Mouse (Mus musculus) limb, embryonic 11.5 days (tissue): Measurements from ENCODE around the gene Cecr2. TPM values are rescaled to one million over a fixed set of nuclear protein-coding genes. Genes with fewer than 3 reads are reported as not detected.

ENCODE experiments used
- ATAC-seq: fragments of 200-750 bp; cut with Nextera tagmentation; 2 replicates; pipeline ENCODE4 v1.8.0; 2017; ENCODE audit warnings: low read depth; ENCODE audit not compliant: insufficient number of reproducible peaks, low FRiP score, low TSS enrichment
- DNase-seq: peaks from one replicate; pipeline ENCODE4 v3.0.0-alpha.2; 2015; ENCODE audit warnings: low spot score
- H3K27ac ChIP-seq: fragments of 300-500 bp; sonication (generic); replicated peaks from 2 replicates; pipeline ENCODE4 v1.5.1; 2014; ENCODE audit warnings: low read depth, mild to moderate bottlenecking, low read length
- H3K27me3 ChIP-seq: fragments of 300-500 bp; sonication (generic); 2 replicates; pipeline ENCODE4 v1.6.1; 2014; ENCODE audit warnings: mild to moderate bottlenecking, low read length, mixed read lengths; ENCODE audit not compliant: control insufficient read depth, insufficient read depth
- H3K36me3 ChIP-seq: fragments of 300-500 bp; sonication (generic); 2 replicates; pipeline ENCODE4 v1.6.1; 2014; ENCODE audit warnings: mild to moderate bottlenecking, low read length, moderate library complexity, mixed read lengths; ENCODE audit not compliant: control insufficient read depth, insufficient read depth
- H3K4me1 ChIP-seq: fragments of 300-500 bp; sonication (generic); 2 replicates; pipeline ENCODE4 v1.6.1; 2014; ENCODE audit warnings: low read length, mixed read lengths; ENCODE audit not compliant: control insufficient read depth, insufficient read depth
- H3K4me2 ChIP-seq: fragments of 300-500 bp; sonication (generic); 2 replicates; pipeline ENCODE4 v1.6.1; 2014; ENCODE audit warnings: low read depth, mild to moderate bottlenecking, moderate library complexity; ENCODE audit not compliant: severe bottlenecking
- H3K4me3 ChIP-seq: fragments of 300-500 bp; sonication (generic); 2 replicates; pipeline ENCODE4 v1.5.1; 2014; ENCODE audit warnings: low read depth, low read length
- H3K9ac ChIP-seq: fragments of 300-500 bp; sonication (generic); 2 replicates; pipeline ENCODE4 v1.6.1; 2014; ENCODE audit warnings: mild to moderate bottlenecking, low read length
- H3K9me3 ChIP-seq: fragments of 300-500 bp; sonication (generic); 2 replicates; pipeline ENCODE4 v1.6.1; 2016; ENCODE audit warnings: low read length; ENCODE audit not compliant: control insufficient read depth
- WGBS: fragments of 180-500 bp; shearing (Covaris S2); extraction: QIAGEN DNeasy Blood & Tissue Kit; methylation state at CpG from one replicate; pipeline ENCODE4 v1.1.7; 2014; 5-methylcytosine and 5-hydroxymethylcytosine counted together
- polyA plus RNA-seq: library from polyadenylated mRNA; unstranded; fragments of >200 nt; fragmentation: Nextera tagmentation; extraction: Ambion mirVana; gene quantifications from 2 replicates; pipeline ENCODE4 v1.2.1, GENCODE M21; 2014

Cecr2 gene
- polyA plus RNA-seq, 1 experiment from 2014 or later, result 13.0 TPM

DNA sequence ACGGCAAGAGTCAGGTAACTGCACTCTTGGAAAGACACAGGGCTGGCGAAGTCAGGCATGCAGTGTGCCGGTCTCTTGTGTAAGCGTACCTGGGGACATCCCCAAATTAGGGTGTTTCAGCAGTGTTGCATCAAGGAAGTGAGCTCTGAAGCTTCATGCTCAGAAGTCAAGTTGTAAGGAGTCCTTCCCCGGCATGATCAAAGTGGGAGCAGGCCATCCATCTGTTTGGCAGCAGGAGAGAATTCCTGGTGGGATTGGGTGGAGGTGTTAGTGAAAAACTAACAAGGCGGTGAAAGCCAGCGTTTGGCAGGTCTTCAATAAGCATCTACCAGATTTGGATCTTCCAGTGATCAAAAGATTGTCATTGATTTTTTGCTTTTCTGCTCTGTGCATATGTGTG lies 7.3 kb upstream of the Cecr2 start:
- no peak for ATAC-seq
- no peaks in the 10 kb centered on the region for H3K4me1 ChIP-seq
- H3K4me2 ChIP-seq, result no peak overlapping the region
- H3K36me3 ChIP-seq, result no peaks in the 10 kb centered on the region
- H3K9me3 ChIP-seq, result no peaks in the 10 kb centered on the region
- WGBS, result 31% methylated on average over 7 of the region's 7 CpGs
- no peak overlapping the region for H3K9ac ChIP-seq
- no peak overlapping the region for H3K27ac ChIP-seq
- no peaks in the 10 kb centered on the region for H3K27me3 ChIP-seq
- no peak overlapping the region for H3K4me3 ChIP-seq
- peak; percentile 28 for DNase-seq

DNA sequence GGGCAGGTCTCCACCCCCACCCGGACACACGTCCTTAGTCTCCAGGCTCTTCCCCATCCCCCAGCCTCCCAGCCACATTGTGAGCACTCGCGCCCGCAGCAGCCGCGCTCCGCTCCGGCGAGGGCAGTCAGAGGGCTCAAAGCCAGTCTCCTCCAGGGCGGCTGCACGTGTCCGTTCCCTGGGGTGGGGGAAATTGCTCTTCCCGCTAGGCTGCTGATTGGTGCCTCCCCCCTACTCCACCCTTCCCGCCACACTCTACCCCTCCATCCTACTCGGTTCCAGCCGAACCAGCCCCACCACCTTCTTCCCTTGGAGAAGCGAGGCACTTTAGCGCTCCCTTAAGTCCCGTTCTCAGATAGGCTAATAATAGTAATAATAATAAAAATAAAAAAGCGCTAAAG lies 754 bp upstream of the Cecr2 start:
- H3K27me3 ChIP-seq, result no peaks in the 10 kb centered on the region
- peak overlapping the region; percentile 99 for H3K27ac ChIP-seq
- peak overlapping the region; percentile 95 for H3K9ac ChIP-seq
- ATAC-seq, result peak; percentile 71
- no peaks in the 10 kb centered on the region for H3K36me3 ChIP-seq
- no peaks in the 10 kb centered on the region for H3K9me3 ChIP-seq
- WGBS, result 0% methylated on average over 21 of the region's 21 CpGs
- H3K4me2 ChIP-seq, result peak overlapping the region; percentile 73
- peak; percentile 86 for DNase-seq
- H3K4me3 ChIP-seq, result peak overlapping the region; percentile 80
- H3K4me1 ChIP-seq, result peaks cover 4% of the 10 kb centered on the region; the same call in 1 of the 2 replicates

DNA sequence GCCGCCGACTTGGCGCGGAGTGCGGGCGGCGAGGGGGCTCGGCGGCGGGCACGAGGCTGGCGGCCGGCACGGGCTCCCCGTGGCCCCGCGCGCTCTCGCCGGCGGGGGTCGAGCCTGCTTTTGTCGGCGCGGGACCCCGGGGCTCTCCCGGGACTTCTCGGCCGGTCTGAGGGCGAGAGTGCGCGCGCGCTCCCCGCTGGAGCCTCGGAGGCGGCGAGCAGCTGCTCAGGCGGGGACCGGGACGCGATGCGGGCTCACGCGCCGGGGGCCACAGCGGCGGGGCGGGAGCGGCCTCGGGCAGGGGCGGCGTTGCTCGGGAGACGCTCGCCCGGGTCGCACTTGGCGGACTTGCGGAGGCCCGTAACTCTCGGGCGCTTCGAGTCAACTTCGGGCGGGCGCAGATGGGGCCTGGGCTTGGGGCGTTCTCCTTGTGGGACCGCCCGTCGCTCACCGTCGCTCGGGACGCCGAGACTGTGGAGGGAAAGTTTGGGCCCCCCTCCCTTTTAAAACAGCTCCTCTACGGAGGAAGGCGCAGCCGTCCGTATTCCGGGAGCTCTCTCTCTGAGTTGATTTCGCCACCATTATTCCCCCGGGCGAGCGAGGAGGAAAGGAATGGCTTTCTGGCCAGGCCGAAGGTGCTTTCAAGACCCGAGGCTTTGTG lies 722 bp downstream of the Cecr2 start:
- peak overlapping the region; percentile 95 for H3K9ac ChIP-seq
- H3K9me3 ChIP-seq, result no peaks in the 10 kb centered on the region
- H3K4me2 ChIP-seq, result peak overlapping the region; percentile 73
- DNase-seq (peak; percentile 79), ATAC-seq (peak; percentile 22; the same call in 1 of the 2 replicates)
- WGBS, result under 1% methylated on average over 72 of the region's 87 CpGs
- H3K4me1 ChIP-seq, result peaks cover 4% of the 10 kb centered on the region; the same call in 1 of the 2 replicates
- H3K27ac ChIP-seq, result peak overlapping the region; percentile 99
- H3K36me3 ChIP-seq, result no peaks in the 10 kb centered on the region
- no peaks in the 10 kb centered on the region for H3K27me3 ChIP-seq
- peak overlapping the region; percentile 80 for H3K4me3 ChIP-seq

DNA sequence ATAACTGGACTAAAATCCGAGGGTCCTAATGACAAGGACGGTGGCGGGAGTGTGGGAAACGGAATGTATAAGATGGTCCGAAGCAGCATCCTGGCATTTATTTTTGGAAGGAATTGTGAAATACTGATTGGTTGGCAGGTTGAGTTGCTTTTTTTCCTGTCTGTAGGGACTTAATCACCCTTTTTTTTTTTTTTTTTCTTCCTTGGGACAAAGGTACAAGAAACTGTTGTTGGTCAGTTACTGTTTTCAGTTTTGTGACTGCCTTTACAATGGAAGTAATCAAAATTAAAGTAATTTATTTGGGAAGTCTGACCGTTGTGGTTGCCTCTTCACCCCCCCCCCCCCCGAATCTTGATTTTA lies 1.2 kb downstream of the Cecr2 start:
- Histone ChIP-seq H3K9me3 (no peaks in the 10 kb centered on the region), H3K36me3 (no peaks in the 10 kb centered on the region), H3K4me1 (peaks cover 4% of the 10 kb centered on the region; the same call in 1 of the 2 replicates), H3K4me2 (peak overlapping the region; percentile 73), H3K4me3 (peak overlapping the region; percentile 80), H3K27me3 (no peaks in the 10 kb centered on the region), H3K27ac (peak overlapping the region; percentile 99), H3K9ac (peak overlapping the region; percentile 95)
- DNase-seq (no peak), ATAC-seq (no peak)
- under 1% methylated on average over 7 of the region's 7 CpGs for WGBS

DNA sequence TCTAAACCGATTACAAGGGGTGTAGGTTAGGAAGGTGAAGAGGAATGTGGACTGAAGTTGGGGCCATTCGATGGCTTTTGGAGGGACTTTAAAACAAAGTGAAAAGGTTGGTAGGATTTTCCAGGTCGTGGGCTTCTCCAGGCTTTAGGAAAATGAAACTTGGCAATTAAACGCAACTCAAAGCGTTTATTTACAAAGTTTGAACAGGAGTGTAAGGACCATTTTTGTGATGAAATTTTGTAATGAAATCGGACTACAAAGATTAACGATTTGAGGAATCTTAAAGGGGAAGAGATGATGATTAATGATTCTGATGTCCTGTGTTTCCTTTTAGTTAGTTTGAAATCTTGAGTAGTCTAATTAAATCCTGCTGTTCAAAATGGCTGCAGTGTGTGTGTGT lies 1.7 kb downstream of the Cecr2 start:
- Histone ChIP-seq H3K27ac (no peak overlapping the region), H3K27me3 (no peaks in the 10 kb centered on the region), H3K36me3 (no peaks in the 10 kb centered on the region), H3K4me2 (peak overlapping the region; percentile 73), H3K9me3 (no peaks in the 10 kb centered on the region), H3K9ac (peak overlapping the region; percentile 45; the same call in 1 of the 2 replicates), H3K4me3 (peak overlapping the region; percentile 80), H3K4me1 (peaks cover 4% of the 10 kb centered on the region; the same call in 1 of the 2 replicates)
- WGBS, result 7% methylated on average over 7 of the region's 7 CpGs
- DNase-seq, result peak; percentile 29
- ATAC-seq, result no peak

DNA sequence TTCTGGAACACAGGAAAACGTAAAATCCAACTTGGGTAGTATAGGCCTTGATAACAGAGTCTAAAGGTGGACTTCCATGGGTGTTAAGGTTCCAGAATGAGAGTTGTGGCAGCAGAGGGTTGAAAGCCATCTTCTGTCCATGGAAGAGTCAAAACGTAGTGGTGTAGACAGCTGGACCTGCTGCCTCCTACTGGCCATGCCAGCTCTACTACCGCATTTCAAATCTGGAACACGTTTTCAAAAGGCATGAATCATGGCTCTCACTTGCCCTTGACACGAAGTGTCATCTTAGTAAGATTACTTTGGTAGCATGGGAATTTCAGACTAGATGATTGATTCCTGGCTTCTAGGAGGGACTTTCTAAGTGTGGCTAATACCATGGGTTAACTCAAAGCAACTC lies 8.0 kb downstream of the Cecr2 start:
- no peak overlapping the region for H3K4me3 ChIP-seq
- no peaks in the 10 kb centered on the region for H3K27me3 ChIP-seq
- H3K4me2 ChIP-seq, result no peak overlapping the region
- H3K9me3 ChIP-seq, result no peaks in the 10 kb centered on the region
- no peak overlapping the region for H3K9ac ChIP-seq
- no peaks in the 10 kb centered on the region for H3K4me1 ChIP-seq
- H3K27ac ChIP-seq, result no peak overlapping the region
- H3K36me3 ChIP-seq, result no peaks in the 10 kb centered on the region
- DNase-seq (no peak), ATAC-seq (no peak)
- 73% methylated on average over 5 of the region's 5 CpGs for WGBS

DNA sequence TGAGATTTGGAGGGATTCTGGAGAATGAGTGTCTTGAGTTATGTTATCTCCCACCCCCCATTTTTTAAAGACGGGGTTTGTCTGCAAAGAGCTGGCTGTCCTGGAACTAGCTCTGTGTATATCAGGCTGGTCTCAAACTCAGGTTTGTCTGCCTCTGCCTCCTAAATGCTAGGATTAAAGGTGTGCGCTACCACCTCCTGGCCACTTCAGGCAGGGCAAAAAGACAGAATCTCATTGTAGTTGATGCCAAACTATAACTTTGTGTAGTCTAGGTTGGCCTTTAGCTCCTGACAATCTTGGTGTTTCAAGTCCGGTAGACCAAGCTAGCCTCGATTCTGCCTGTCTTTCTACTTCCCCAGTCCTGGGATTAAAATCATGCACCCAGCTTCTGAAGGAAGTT lies 8.7 kb downstream of the Cecr2 start:
- Histone ChIP-seq H3K4me2 (no peak overlapping the region), H3K36me3 (no peaks in the 10 kb centered on the region), H3K27ac (no peak overlapping the region), H3K4me1 (no peaks in the 10 kb centered on the region), H3K4me3 (no peak overlapping the region), H3K9ac (no peak overlapping the region), H3K27me3 (no peaks in the 10 kb centered on the region), H3K9me3 (no peaks in the 10 kb centered on the region)
- no peak for DNase-seq
- WGBS, result 86% methylated on average over 4 of the region's 4 CpGs
- ATAC-seq, result no peak

DNA sequence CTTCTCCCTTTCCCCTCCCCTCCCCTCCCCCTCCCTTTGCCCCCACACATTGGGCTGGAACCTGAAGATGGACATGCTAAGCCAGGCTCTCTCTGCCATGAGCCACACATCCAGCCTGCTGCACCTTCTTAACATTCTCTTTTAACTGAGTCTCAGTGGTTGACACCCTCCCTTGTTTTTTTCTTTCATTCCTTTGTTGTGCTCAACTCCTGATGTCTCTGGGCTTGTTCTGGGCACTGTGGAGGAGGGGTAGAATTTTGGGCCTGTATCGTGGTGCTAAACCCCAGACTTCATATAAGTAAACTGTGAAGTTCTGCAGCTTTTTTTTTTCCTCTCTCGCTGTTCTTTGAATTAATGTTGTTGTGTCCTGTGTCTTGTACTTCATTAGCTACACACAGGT lies 9.8 kb downstream of the Cecr2 start:
- no peak for ATAC-seq

DNA sequence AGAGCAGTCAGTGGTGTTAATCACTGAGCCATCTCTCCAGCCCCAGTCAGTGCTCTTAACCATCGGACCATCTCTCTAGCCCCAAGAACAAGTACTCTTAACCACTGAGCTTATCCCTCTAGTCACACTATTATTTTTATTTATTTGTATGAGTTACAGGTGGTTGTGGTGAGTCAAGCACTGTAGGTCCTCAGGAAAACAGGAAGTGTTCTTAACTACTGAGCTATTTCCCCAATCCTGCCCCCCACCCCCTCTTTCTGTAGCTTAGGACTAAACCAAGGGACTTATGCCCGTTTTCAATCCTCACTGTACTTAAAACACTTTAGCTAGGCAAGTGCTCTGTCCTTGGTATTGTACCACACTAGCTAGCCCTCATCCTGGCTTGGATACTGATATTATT lies 17.2 kb downstream of the Cecr2 start:
- no peak for DNase-seq
- Histone ChIP-seq H3K4me3 (no peak overlapping the region), H3K27ac (no peak overlapping the region), H3K9ac (no peak overlapping the region), H3K4me1 (no peaks in the 10 kb centered on the region), H3K4me2 (no peak overlapping the region), H3K36me3 (no peaks in the 10 kb centered on the region), H3K9me3 (no peaks in the 10 kb centered on the region), H3K27me3 (no peaks in the 10 kb centered on the region)
- 87% methylated on average over 2 of the region's 2 CpGs for WGBS
- ATAC-seq, result no peak

More for the DNA sequence above, 9.8 kb downstream of the Cecr2 start:
- H3K4me3 ChIP-seq, result no peak overlapping the region
- H3K36me3 ChIP-seq, result no peaks in the 10 kb centered on the region
- H3K4me1 ChIP-seq, result no peaks in the 10 kb centered on the region
- no peak overlapping the region for H3K9ac ChIP-seq
- H3K4me2 ChIP-seq, result no peak overlapping the region
- DNase-seq, result no peak
- no peaks in the 10 kb centered on the region for H3K27me3 ChIP-seq
- no peaks in the 10 kb centered on the region for H3K9me3 ChIP-seq
- H3K27ac ChIP-seq, result no peak overlapping the region
- WGBS, result 69% methylated on average over 2 of the region's 2 CpGs
